Mouse (Mus musculus) hindbrain, embryonic 16.5 days (tissue): ENCODE results near the gene Plcl1. TPM values are rescaled to one million over a fixed set of nuclear protein-coding genes. Genes with fewer than 3 reads are reported as not detected.

Source experiments
- ATAC-seq: fragments of 200-750 bp; cut with Nextera tagmentation; 2 replicates; pipeline ENCODE4 v1.8.0; 2017; ENCODE audit warnings: moderate TSS enrichment, moderate library complexity
- H3K27ac ChIP-seq: fragments of 300-500 bp; sonication (generic); 2 replicates; pipeline ENCODE4 v1.5.1; 2014; ENCODE audit warnings: low read depth, mild to moderate bottlenecking, control low read depth, low read length, moderate library complexity
- H3K27me3 ChIP-seq: fragments of 300-500 bp; sonication (generic); replicated peaks from 2 replicates; pipeline ENCODE4 v1.6.1; 2014; ENCODE audit warnings: low read length; ENCODE audit not compliant: control insufficient read depth, insufficient read depth
- H3K36me3 ChIP-seq: fragments of 300-500 bp; sonication (generic); 2 replicates; pipeline ENCODE4 v1.6.1; 2014; ENCODE audit warnings: mild to moderate bottlenecking, low read length, moderate library complexity, mixed read lengths; ENCODE audit not compliant: control insufficient read depth, insufficient read depth
- H3K4me1 ChIP-seq: fragments of 300-500 bp; sonication (generic); 2 replicates; pipeline ENCODE4 v1.6.1; 2014; ENCODE audit warnings: low read depth, low read length; ENCODE audit not compliant: control insufficient read depth, insufficient read depth
- H3K4me2 ChIP-seq: fragments of 300-500 bp; sonication (generic); 2 replicates; pipeline ENCODE4 v1.6.1; 2014; ENCODE audit warnings: mild to moderate bottlenecking, low read length, control low read depth, moderate library complexity
- H3K4me3 ChIP-seq: fragments of 300-500 bp; sonication (generic); 2 replicates; pipeline ENCODE4 v1.5.1; 2014; ENCODE audit warnings: mild to moderate bottlenecking, low read length, control low read depth, moderate library complexity
- H3K9ac ChIP-seq: fragments of 300-500 bp; sonication (generic); 2 replicates; pipeline ENCODE4 v1.6.1; 2014; ENCODE audit warnings: low read depth, mild to moderate bottlenecking, control low read depth, low read length, moderate library complexity
- H3K9me3 ChIP-seq: fragments of 300-500 bp; sonication (generic); 2 replicates; pipeline ENCODE4 v1.6.1; 2014; ENCODE audit warnings: mild to moderate bottlenecking, low read length, moderate library complexity; ENCODE audit not compliant: control insufficient read depth
- WGBS: fragments of 180-500 bp; shearing (Covaris S2); extraction: QIAGEN DNeasy Blood & Tissue Kit; methylation state at CpG from one replicate; pipeline ENCODE4 v1.1.7; 2014; 5-methylcytosine and 5-hydroxymethylcytosine counted together
- polyA plus RNA-seq: library from polyadenylated mRNA; unstranded; fragments of >200 nt; fragmentation: Nextera tagmentation; extraction: Ambion mirVana; gene quantifications from 2 replicates; pipeline ENCODE4 v1.2.1, GENCODE M21; 2015

Gene Plcl1
- polyA plus RNA-seq, 1 experiment from 2014 or later: 3.7 TPM

- H3K27me3 ChIP-seq: no peaks in the 10 kb centered on the region; the same call in 1 of the 2 replicates
- H3K9me3 ChIP-seq: no peaks in the 10 kb centered on the region
- peak overlapping the region; percentile 96 for H3K4me2 ChIP-seq
- peak overlapping the region; percentile 85 for H3K9ac ChIP-seq
- H3K4me3 ChIP-seq: peak overlapping the region; percentile 88
- H3K4me1 ChIP-seq: peaks cover 14% of the 10 kb centered on the region
- peak; percentile 79; the same call in 1 of the 2 replicates for ATAC-seq
- WGBS: under 1% methylated on average over 42 of the region's 42 CpGs
- H3K36me3 ChIP-seq: no peaks in the 10 kb centered on the region
- H3K27ac ChIP-seq: peak overlapping the region; percentile 87
Measured at GRCm38 (mm10) chr1:55406023-55406413, 297 bp downstream of the Plcl1 start.

DNA sequence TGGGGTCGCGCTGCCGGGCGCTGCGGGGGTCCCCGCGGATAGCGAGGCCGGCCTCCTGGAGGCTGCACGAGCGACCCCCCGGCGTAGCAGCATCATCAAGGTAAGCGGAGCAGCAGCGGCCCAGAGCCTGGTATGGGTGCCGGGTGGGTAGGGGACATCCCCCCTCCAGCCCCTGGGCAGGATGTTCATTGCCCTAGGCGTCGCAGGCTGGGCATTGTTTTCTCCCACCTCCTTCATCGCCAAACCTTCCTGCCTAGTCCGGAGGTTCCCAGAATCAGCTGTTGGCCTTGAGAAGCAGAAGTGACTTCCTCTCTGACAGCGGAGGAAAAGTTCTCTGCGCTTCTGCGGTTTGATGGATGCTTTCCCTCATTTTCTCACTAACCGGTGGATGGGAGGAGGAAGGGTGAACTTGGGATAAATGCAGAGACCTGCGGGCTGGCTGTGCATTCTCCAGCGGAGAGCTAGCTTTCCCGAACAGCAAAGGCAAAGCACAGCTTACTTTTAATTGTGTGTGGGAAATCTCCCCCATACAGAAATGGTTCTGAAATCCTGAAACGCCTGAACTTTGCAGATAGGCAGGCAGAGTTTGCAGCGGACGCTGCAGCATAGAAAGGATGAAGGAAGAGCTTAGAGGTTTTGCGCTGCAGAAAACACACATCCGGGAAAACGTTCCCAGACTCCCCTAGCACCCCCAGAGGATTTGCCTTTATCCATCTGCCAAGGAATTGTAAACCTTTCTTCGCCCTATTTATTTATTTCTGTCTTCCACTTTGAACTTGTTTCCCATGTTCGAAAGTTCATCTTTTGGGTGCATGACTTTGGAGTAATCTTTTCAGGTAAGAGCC, 1.0 kb downstream of the Plcl1 start:
- WGBS: 3% methylated on average over 34 of the region's 35 CpGs
- Histone ChIP-seq H3K36me3 (no peaks in the 10 kb centered on the region), H3K27me3 (no peaks in the 10 kb centered on the region; the same call in 1 of the 2 replicates), H3K4me1 (peaks cover 14% of the 10 kb centered on the region), H3K27ac (peak overlapping the region; percentile 87), H3K9ac (peak overlapping the region; percentile 85), H3K4me2 (peak overlapping the region; percentile 96), H3K4me3 (peak overlapping the region; percentile 88), H3K9me3 (no peaks in the 10 kb centered on the region)
- peak; percentile 31; the same call in 1 of the 2 replicates for ATAC-seq

- 89% methylated on average over 2 of the region's 2 CpGs for WGBS
- H3K4me2 ChIP-seq: no peak overlapping the region
- H3K27ac ChIP-seq: no peak overlapping the region
- H3K4me3 ChIP-seq: no peak overlapping the region
- no peaks in the 10 kb centered on the region for H3K27me3 ChIP-seq
- H3K36me3 ChIP-seq: no peaks in the 10 kb centered on the region
- no peak for ATAC-seq
- H3K4me1 ChIP-seq: 0 out of 2 replicates have a peak, but pooled peaks cover 5% of the 10 kb centered on the region
- no peaks in the 10 kb centered on the region for H3K9me3 ChIP-seq
- H3K9ac ChIP-seq: no peak overlapping the region
Measured at GRCm38 (mm10) chr1:55410670-55411069, 4.9 kb downstream of the Plcl1 start.

- no peak overlapping the region for H3K9ac ChIP-seq
- no peak for ATAC-seq
- WGBS: 80% methylated on average over 2 of the region's 2 CpGs
- no peak overlapping the region for H3K4me2 ChIP-seq
- no peaks in the 10 kb centered on the region for H3K27me3 ChIP-seq
- H3K4me3 ChIP-seq: no peak overlapping the region
- H3K27ac ChIP-seq: no peak overlapping the region
- H3K36me3 ChIP-seq: no peaks in the 10 kb centered on the region
- no peaks in the 10 kb centered on the region for H3K9me3 ChIP-seq
- 0 out of 2 replicates have a peak, but pooled peaks cover 5% of the 10 kb centered on the region for H3K4me1 ChIP-seq
Measured at GRCm38 (mm10) chr1:55411079-55411478, 5.4 kb downstream of the Plcl1 start.

- Histone ChIP-seq H3K9ac (no peak overlapping the region), H3K4me2 (no peak overlapping the region), H3K36me3 (no peaks in the 10 kb centered on the region), H3K4me1 (0 out of 2 replicates have a peak, but pooled peaks cover 2% of the 10 kb centered on the region), H3K9me3 (no peaks in the 10 kb centered on the region), H3K27me3 (no peaks in the 10 kb centered on the region), H3K27ac (no peak overlapping the region), H3K4me3 (no peak overlapping the region)
- ATAC-seq: no peak
- WGBS: 64% methylated on average over 6 of the region's 6 CpGs
Measured at GRCm38 (mm10) chr1:55412569-55412968, 6.8 kb downstream of the Plcl1 start.

DNA sequence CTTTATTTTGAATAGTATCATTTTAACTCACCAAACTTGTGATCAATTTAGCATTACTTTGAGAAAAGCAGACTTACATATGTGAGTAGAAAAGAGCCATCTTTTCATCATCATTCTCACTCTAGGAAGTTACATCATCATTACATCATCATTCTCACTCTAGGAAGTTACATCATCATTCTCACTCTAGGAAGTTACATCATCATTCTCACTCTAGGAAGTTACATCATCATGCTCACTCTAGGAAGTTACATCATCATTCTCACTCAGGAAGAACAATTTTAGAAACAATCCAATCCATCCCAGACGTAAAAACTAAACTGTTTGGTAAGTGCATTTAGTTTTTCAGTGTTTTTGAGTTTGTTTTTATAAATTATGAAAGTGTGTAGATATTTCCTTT, 7.8 kb downstream of the Plcl1 start:
- Histone ChIP-seq H3K9ac (no peak overlapping the region), H3K4me3 (no peak overlapping the region), H3K9me3 (no peaks in the 10 kb centered on the region), H3K4me1 (no peaks in the 10 kb centered on the region), H3K36me3 (no peaks in the 10 kb centered on the region), H3K27me3 (no peaks in the 10 kb centered on the region), H3K4me2 (no peak overlapping the region), H3K27ac (no peak overlapping the region)
- 84% methylated on average over 1 of the region's 1 CpGs for WGBS
- ATAC-seq: no peak

DNA sequence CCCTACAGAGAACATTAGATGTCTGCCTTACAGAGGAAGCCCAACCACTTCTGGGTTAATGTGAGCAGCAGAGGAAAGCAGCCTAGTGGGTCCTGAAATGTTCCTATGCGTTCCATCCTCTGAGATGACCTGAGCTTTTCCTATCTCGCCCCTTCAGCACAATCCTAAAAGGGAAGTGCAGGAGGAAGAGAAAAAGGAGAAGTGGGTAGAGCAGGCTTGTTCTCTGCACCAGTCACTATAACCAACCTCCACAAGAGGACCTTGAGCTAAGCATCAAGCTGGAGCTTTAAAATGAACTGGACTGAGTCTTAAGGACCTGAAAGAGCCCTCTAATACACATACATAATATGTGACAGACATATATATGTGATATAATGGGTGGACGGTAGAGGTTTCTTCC, 13.2 kb downstream of the Plcl1 start:
- Histone ChIP-seq H3K27ac (no peak overlapping the region), H3K36me3 (no peaks in the 10 kb centered on the region), H3K9me3 (no peaks in the 10 kb centered on the region), H3K27me3 (no peaks in the 10 kb centered on the region), H3K4me1 (no peaks in the 10 kb centered on the region), H3K9ac (no peak overlapping the region), H3K4me2 (no peak overlapping the region), H3K4me3 (no peak overlapping the region)
- 90% methylated on average over 3 of the region's 3 CpGs for whole genome bisulfite sequencing
- ATAC-seq: no peak

- Histone ChIP-seq H3K4me1 (no peaks in the 10 kb centered on the region), H3K4me2 (no peak overlapping the region), H3K9ac (no peak overlapping the region), H3K27ac (no peak overlapping the region), H3K27me3 (no peaks in the 10 kb centered on the region), H3K4me3 (no peak overlapping the region), H3K36me3 (no peaks in the 10 kb centered on the region), H3K9me3 (no peaks in the 10 kb centered on the region)
- no peak for ATAC-seq
- WGBS: 83% methylated on average over 2 of the region's 2 CpGs
Measured at GRCm38 (mm10) chr1:55427607-55428006, 21.9 kb downstream of the Plcl1 start.

GRCm38 (mm10) chr1:55429051-55429450, 23.3 kb downstream of the Plcl1 start:
- ATAC-seq: no peak
- 90% methylated on average over 2 of the region's 2 CpGs for WGBS

More at GRCm38 (mm10) chr1:55429051-55429450, 23.3 kb downstream of the Plcl1 start:
- Histone ChIP-seq H3K4me2 (no peak overlapping the region), H3K27me3 (no peaks in the 10 kb centered on the region), H3K4me3 (no peak overlapping the region), H3K36me3 (no peaks in the 10 kb centered on the region), H3K27ac (no peak overlapping the region), H3K9ac (no peak overlapping the region), H3K9me3 (no peaks in the 10 kb centered on the region), H3K4me1 (no peaks in the 10 kb centered on the region)
